Mouse (Mus musculus): Measurements from ENCODE around the gene Tomm40. TPM values are rescaled to one million over a fixed set of nuclear protein-coding genes. Genes with fewer than 3 reads are reported as not detected.
A peak's percentile ranks its signal among the peaks of the same experiment; 100 is the strongest.
"Not testable (repeated sequence)": the region's sequence is repeated elsewhere in the genome, so short reads cannot be mapped to it uniquely, and the experiment has no call there.

The Tomm40 gene
- total and polyA plus RNA-seq, 2 experiments from 2014 or later, result 113 to 147 TPM

DNA sequence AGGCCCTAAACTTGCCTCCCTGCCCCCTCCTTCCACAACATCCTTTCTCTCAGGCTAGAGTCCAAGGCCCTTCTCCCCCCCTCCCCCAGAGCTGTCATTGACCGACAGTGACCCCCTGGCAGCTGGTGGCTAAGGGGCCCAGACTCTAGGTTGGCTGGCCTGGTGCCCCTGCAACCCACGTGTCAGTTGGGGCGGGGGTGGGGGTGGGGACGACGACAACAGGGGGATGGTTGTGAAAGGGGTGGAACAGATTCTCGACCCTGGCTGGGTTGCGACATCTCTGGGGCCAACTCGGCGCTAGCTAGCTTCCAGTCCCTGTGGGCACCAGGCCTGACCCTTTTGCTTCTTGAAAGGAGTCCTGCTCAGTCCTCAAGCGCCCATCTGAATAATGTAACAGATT lies 21.8 kb downstream of the Tomm40 start:
- WGBS, result 31% methylated on average over 10 of the region's 10 CpGs
- H3K27ac ChIP-seq (ENCODE audit: low read depth, low read length), result peak overlapping the region; percentile 36; the same call in 1 of the 2 replicates
- DNase-seq (peak; percentile 61), ATAC-seq (peak; percentile 80)
- peaks cover 6% of the 10 kb centered on the region; the same call in 1 of the 2 replicates for H3K36me3 ChIP-seq (ENCODE audit: insufficient read depth)
- no peak for TF ChIP-seq CTCF (IDR thresholded peaks at IDR 0.05; ENCODE audit: low read depth)
- no peak overlapping the region for H3K9ac ChIP-seq
- no peak overlapping the region for H3K4me2 ChIP-seq (ENCODE audit: low read depth)
- H3K4me1 ChIP-seq (ENCODE audit: insufficient read depth), result no peaks in the 10 kb centered on the region
- H3K4me3 ChIP-seq (ENCODE audit: low read depth, low read length), result no peak overlapping the region
- no peaks in the 10 kb centered on the region for H3K9me3 ChIP-seq (ENCODE audit: low read length)
- no peaks in the 10 kb centered on the region for H3K27me3 ChIP-seq (ENCODE audit: insufficient read depth, low read length)

- ATAC-seq (no peak), DNase-seq (no peak)
- peak within 1 kb of the TSS; percentile 36; the same call in 1 of the 2 replicates for H3K27ac ChIP-seq (ENCODE audit: low read depth, low read length)
- H3K9me3 ChIP-seq (ENCODE audit: low read length), result no peaks in the 10 kb centered on the region
- peaks cover 6% of the 10 kb centered on the region; the same call in 1 of the 2 replicates for H3K36me3 ChIP-seq (ENCODE audit: insufficient read depth)
- no peak for TF ChIP-seq CTCF (IDR thresholded peaks at IDR 0.05; ENCODE audit: low read depth)
- WGBS, result 53% methylated on average over 28 of the region's 28 CpGs
- no peaks in the 10 kb centered on the region for H3K27me3 ChIP-seq (ENCODE audit: insufficient read depth, low read length)
- no peak within 1 kb of the TSS for H3K9ac ChIP-seq
- H3K4me2 ChIP-seq (ENCODE audit: low read depth), result no peak within 1 kb of the TSS
- no peaks in the 10 kb centered on the region for H3K4me1 ChIP-seq (ENCODE audit: insufficient read depth)
- no peak within 1 kb of the TSS for H3K4me3 ChIP-seq (ENCODE audit: low read depth, low read length)
Observed at GRCm38 (mm10) chr7:19691873-19692865, 23.1 kb downstream of the Tomm40 start, which contains the start of gene Apoc1. Gene Apoc1, minus strand, starts transcription at chr7:19692660.

- no peak for ATAC-seq
- no peak for TF ChIP-seq CTCF (IDR thresholded peaks at IDR 0.05; ENCODE audit: low read depth)
- no peak overlapping the region for H3K27ac ChIP-seq (ENCODE audit: low read depth, low read length)
- H3K4me2 ChIP-seq (ENCODE audit: low read depth), result no peak overlapping the region
- H3K4me1 ChIP-seq (ENCODE audit: insufficient read depth), result no peaks in the 10 kb centered on the region
- H3K4me3 ChIP-seq (ENCODE audit: low read depth, low read length), result no peak overlapping the region
- no peaks in the 10 kb centered on the region for H3K9me3 ChIP-seq (ENCODE audit: low read length)
- no peak for DNase-seq
- no peaks in the 10 kb centered on the region; the same call in 1 of the 2 replicates for H3K36me3 ChIP-seq (ENCODE audit: insufficient read depth)
- no peak overlapping the region for H3K9ac ChIP-seq
- WGBS, result 81% methylated on average over 6 of the region's 6 CpGs
- H3K27me3 ChIP-seq (ENCODE audit: insufficient read depth, low read length), result no peaks in the 10 kb centered on the region
Observed at GRCm38 (mm10) chr7:19691434-19691833, 23.8 kb downstream of the Tomm40 start.

DNA sequence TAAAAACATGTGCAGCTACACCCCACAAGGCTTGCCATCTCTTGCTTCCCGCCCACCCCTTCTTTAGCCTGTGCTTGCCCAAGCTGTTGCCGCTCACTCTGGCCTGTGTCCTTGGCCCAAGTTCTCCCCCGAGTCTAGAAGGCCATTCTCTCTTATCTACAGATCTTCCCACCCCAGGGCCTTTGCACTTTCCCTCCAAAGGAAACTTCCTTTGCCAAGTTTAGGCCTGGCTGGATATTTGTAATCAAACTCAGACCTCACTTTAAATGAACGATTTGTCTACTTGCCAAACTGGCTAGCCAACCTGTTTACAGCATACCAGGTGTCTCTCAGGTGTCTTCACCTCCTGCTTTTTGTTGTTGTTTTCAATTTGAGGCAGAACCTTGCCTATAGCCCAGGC lies 24.4 kb downstream of the Tomm40 start:
- H3K4me1 ChIP-seq (ENCODE audit: insufficient read depth), result no peaks in the 10 kb centered on the region
- WGBS, result 88% methylated on average over 4 of the region's 4 CpGs
- no peaks in the 10 kb centered on the region for H3K36me3 ChIP-seq (ENCODE audit: insufficient read depth)
- no peak overlapping the region for H3K9ac ChIP-seq
- H3K9me3 ChIP-seq (ENCODE audit: low read length), result no peaks in the 10 kb centered on the region
- no peak overlapping the region for H3K27ac ChIP-seq (ENCODE audit: low read depth, low read length)
- no peaks in the 10 kb centered on the region for H3K27me3 ChIP-seq (ENCODE audit: insufficient read depth, low read length)
- H3K4me2 ChIP-seq (ENCODE audit: low read depth), result no peak overlapping the region
- H3K4me3 ChIP-seq (ENCODE audit: low read depth, low read length), result no peak overlapping the region
- no peak for TF ChIP-seq CTCF (IDR thresholded peaks at IDR 0.05; ENCODE audit: low read depth)
- ATAC-seq, result no peak
- no peak for DNase-seq

DNA sequence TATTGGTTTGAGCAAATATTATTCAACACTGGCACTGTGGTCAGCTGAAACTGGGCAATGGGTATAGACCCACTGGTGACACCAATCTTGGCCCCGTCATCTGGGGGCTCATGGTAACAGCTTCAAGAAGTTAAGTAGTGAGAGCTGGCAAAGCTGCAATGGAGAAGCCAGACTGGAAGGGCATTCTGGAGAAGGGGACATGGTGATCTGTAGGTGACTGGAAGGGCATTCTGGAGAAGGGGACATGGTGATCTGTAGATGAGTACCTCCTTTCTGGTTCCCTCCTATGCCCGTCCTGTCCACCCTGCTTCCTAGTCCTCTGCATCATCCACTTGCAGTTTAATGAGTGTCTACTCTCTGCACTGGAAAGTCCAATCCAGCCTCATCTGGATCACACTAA lies 26.6 kb downstream of the Tomm40 start:
- no peak for ATAC-seq
- Histone ChIP-seq H3K4me2 (ENCODE audit: low read depth) (no peak overlapping the region), H3K4me3 (ENCODE audit: low read depth, low read length) (no peak overlapping the region)

DNA sequence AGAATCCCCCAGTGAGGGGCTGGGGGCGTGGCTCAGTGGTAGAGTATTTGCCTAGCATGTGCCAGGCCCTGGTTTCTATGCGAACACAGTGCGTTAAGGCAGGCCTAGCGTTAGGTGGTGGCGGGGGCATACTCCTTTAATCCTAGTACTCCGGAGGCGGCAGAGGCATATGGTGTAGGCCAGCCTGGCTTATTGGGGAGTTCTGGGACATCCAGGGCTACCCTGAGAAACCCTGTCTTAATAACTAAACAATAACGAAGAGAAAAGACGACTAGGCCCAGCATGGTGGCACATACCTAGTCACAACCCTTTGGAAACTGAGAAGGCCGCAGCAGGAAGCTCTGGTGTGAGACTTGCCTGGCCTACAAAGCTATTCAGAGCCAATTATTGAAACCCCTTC lies 27.1 kb downstream of the Tomm40 start:
- no peaks in the 10 kb centered on the region for H3K36me3 ChIP-seq (ENCODE audit: insufficient read depth)
- no peak overlapping the region for H3K4me3 ChIP-seq (ENCODE audit: low read depth, low read length)
- no peak overlapping the region for H3K9ac ChIP-seq
- 92% methylated on average over 10 of the region's 10 CpGs for WGBS
- no peaks in the 10 kb centered on the region for H3K27me3 ChIP-seq (ENCODE audit: insufficient read depth, low read length)
- H3K27ac ChIP-seq (ENCODE audit: low read depth, low read length), result no peak overlapping the region
- no peaks in the 10 kb centered on the region for H3K9me3 ChIP-seq (ENCODE audit: low read length)
- DNase-seq (no peak), ATAC-seq (no peak)
- H3K4me1 ChIP-seq (ENCODE audit: insufficient read depth), result no peaks in the 10 kb centered on the region
- no peak for TF ChIP-seq CTCF (IDR thresholded peaks at IDR 0.05; ENCODE audit: low read depth)
- no peak overlapping the region for H3K4me2 ChIP-seq (ENCODE audit: low read depth)

More for the DNA sequence above, 26.6 kb downstream of the Tomm40 start:
- no peak overlapping the region for H3K9ac ChIP-seq
- H3K27ac ChIP-seq (ENCODE audit: low read depth, low read length), result no peak overlapping the region
- H3K4me1 ChIP-seq (ENCODE audit: insufficient read depth), result no peaks in the 10 kb centered on the region
- no peaks in the 10 kb centered on the region for H3K9me3 ChIP-seq (ENCODE audit: low read length)
- 88% methylated on average over 2 of the region's 2 CpGs for WGBS
- DNase-seq, result no peak
- TF ChIP-seq CTCF (IDR thresholded peaks at IDR 0.05; ENCODE audit: low read depth), result no peak
- no peaks in the 10 kb centered on the region for H3K27me3 ChIP-seq (ENCODE audit: insufficient read depth, low read length)
- no peaks in the 10 kb centered on the region for H3K36me3 ChIP-seq (ENCODE audit: insufficient read depth)

- not testable (repeated sequence) for ATAC-seq; H3K9ac ChIP-seq; H3K9me3 ChIP-seq (ENCODE audit: low read length); H3K4me3 ChIP-seq (ENCODE audit: low read depth, low read length); H3K4me2 ChIP-seq (ENCODE audit: low read depth); H3K36me3 ChIP-seq (ENCODE audit: insufficient read depth); H3K27me3 ChIP-seq (ENCODE audit: insufficient read depth, low read length); H3K27ac ChIP-seq (ENCODE audit: low read depth, low read length); DNase-seq; H3K4me1 ChIP-seq (ENCODE audit: insufficient read depth)
- WGBS, result 75% methylated on average over 8 of the region's 8 CpGs
Observed at GRCm38 (mm10) chr7:19686927-19687583, 28.2 kb downstream of the Tomm40 start.

Data from forebrain, postnatal 0 days (tissue).